Mouse (Mus musculus) brown adipose tissue, adult 24 weeks (tissue): ENCODE results near the gene Slc16a8. TPM values are rescaled to one million over a fixed set of nuclear protein-coding genes. Genes with fewer than 3 reads are reported as not detected.

Experiments
- H3K27ac ChIP-seq: fragments of 200-500 bp; replicated peaks from 2 replicates; pipeline ENCODE4 v1.5.1; 2012; ENCODE audit warnings: low read depth, mild to moderate bottlenecking, low read length
- H3K4me1 ChIP-seq: fragments of 200-500 bp; 2 replicates; pipeline ENCODE4 v1.6.1; 2012; ENCODE audit warnings: low read length, mixed read lengths; ENCODE audit not compliant: control insufficient read depth, insufficient read depth, insufficient read length
- H3K4me3 ChIP-seq: fragments of 200-500 bp; 2 replicates; pipeline ENCODE4 v1.5.1; 2012; ENCODE audit warnings: low read depth, mild to moderate bottlenecking, low read length, moderate library complexity; ENCODE audit not compliant: insufficient read depth
- polyA plus RNA-seq: library from polyadenylated mRNA; stranded (reverse); fragments of >200 nt; gene quantifications from 2 replicates; pipeline ENCODE4 v1.2.4, GENCODE M21; 2012; ENCODE audit not compliant: missing spikeins, insufficient read depth, insufficient read length

The Slc16a8 gene
- polyA plus RNA-seq, 1 experiment, result not detected

GRCm38 (mm10) chr15:79212750-79213446 is 41.7 kb downstream of the Slc16a8 start:
- H3K4me1 ChIP-seq, result no peaks in the 10 kb centered on the region

DNA sequence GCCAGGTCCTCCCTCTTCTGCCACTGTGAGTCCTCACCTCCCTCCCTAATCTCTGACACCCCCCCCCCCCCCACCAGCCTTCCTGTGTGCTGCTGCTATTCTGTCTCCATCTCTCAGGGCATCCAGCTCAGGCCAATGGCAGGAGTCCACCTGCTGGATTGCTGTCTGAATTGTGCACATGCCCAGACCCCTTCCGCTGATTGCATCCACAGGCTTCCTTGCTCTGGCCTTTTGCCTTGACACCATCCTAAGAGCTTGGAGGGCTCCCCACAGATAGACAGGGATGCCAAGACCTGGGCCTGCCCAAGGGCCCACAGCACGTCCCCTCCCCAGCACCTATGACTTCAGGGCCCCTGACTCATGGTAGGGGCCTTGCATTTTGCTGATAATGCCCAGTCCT is 44.2 kb downstream of the Slc16a8 start:
- H3K4me3 ChIP-seq, result no peak overlapping the region
- no peaks in the 10 kb centered on the region for H3K4me1 ChIP-seq
- H3K27ac ChIP-seq, result no peak overlapping the region

More at GRCm38 (mm10) chr15:79212750-79213446, 41.7 kb downstream of the Slc16a8 start:
- Histone ChIP-seq H3K4me3 (no peak overlapping the region), H3K27ac (no peak overlapping the region)

- peak overlapping the region; percentile 42 for H3K4me3 ChIP-seq
- no peaks in the 10 kb centered on the region for H3K4me1 ChIP-seq
- peak overlapping the region; percentile 19; the same call in 1 of the 2 replicates for H3K27ac ChIP-seq
These were observed 45.7 kb downstream of the Slc16a8 start for GRCm38 (mm10) chr15:79208758-79209439.

DNA sequence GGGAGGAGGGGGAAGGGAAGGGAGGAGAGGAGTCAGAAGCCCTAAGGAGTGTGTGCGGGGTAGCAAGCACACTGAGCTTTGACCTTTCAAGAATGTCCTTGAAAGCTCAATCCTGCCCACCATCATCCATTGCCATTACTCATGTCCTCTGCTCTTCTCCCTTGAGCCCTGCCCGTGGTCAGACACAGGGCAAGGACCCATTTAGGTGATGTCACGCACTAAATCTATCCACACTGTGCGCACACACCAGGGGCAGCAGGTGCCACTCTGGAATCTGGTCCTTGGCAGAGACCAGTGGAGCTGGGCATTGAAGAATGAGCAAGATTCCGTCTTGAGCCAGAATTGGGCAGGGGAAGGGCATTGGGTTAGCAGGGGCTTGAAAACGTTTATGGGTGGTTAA is 46.4 kb downstream of the Slc16a8 start:
- Histone ChIP-seq H3K27ac (no peak overlapping the region), H3K4me1 (no peaks in the 10 kb centered on the region)

DNA sequence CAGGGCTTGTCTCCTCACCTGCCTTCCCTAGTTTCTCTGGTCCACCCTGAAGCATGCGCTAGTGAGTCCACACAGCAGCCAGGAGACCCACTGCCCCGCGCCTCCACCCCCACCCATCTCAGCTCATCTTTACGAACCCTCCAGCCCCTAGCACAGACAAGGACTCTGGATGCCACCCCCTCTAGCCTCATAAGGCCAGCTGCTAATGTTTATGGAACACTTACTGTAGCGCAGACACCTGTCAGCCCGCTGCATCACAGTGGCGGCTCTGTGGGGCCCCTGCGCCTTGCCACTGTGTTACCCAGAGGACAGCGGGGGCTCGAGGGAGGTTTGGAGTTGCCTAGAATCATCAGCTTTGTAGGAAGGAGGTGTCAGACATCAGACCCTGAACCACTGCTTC is 52.0 kb downstream of the Slc16a8 start:
- H3K4me1 ChIP-seq, result no peaks in the 10 kb centered on the region
- H3K27ac ChIP-seq, result no peak overlapping the region
- no peak overlapping the region for H3K4me3 ChIP-seq

More for the DNA sequence above, 46.4 kb downstream of the Slc16a8 start:
- H3K4me3 ChIP-seq, result no peak overlapping the region

DNA sequence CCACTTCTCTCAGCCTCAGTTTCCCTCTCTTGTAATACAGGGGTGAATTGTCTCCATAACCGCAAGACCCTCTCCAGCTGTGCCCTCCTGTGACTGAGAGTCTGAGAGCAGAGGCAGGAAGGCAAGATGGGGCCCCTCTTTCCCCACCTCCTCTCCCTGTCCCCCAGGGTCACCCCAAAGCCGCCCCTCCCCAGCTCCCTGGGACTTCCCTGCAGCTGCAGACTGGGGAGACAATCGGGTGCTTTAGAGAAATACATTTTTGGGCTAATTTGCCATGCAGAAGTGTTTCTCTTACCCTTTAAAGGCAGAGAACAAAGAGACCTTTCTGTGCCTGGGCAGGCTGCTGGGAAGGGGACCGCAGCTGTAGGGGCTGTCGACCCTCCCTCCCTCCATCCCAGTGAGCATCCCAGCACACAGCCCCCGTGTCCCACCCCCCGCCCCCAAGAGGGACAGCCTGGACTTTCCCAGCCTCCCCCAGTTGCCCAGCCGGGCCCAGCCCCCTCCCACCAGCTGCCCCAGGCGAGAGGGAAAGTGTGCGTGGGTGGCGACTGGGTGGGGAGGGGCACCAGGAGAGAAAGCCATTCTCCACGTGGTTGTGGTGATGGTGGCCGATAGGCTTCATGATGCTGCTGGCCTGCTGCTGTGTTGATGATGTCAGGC is 52.9 kb downstream of the Slc16a8 start:
- no peak overlapping the region for H3K4me3 ChIP-seq
- no peaks in the 10 kb centered on the region for H3K4me1 ChIP-seq
- no peak overlapping the region for H3K27ac ChIP-seq

Other genes starting within 250 kb of the Slc16a8 start
- gene H1f0, start 226.3 kb downstream of the Slc16a8 start, polyA plus RNA-seq, result 128 and 153 TPM in 2 replicates
- not detected in 2 replicates for gene Galr3, start 212.9 kb downstream of the Slc16a8 start, polyA plus RNA-seq
- gene Ankrd54, start 191.9 kb downstream of the Slc16a8 start, polyA plus RNA-seq, result 5.7 and 8.7 TPM in 2 replicates
- 177 and 198 TPM in 2 replicates for gene Eif3l, start 179.6 kb downstream of the Slc16a8 start, polyA plus RNA-seq
- gene Micall1, start 145.9 kb downstream of the Slc16a8 start, polyA plus RNA-seq, result 20.2 and 21.8 TPM in 2 replicates
- 173 and 185 TPM in 2 replicates for gene Polr2f, start 113.8 kb downstream of the Slc16a8 start, polyA plus RNA-seq
- gene 1700088E04Rik, start 113.5 kb downstream of the Slc16a8 start, polyA plus RNA-seq, result 2.1 TPM in 1 of 2 replicates, not detected in the other
- gene Sox10, start 89.5 kb downstream of the Slc16a8 start, polyA plus RNA-seq, result 0.48 and 1.5 TPM in 2 replicates
- 12.2 and 13.0 TPM in 2 replicates for gene Pick1, start 25.6 kb downstream of the Slc16a8 start, polyA plus RNA-seq
- 1.2 TPM in 1 of 2 replicates, not detected in the other for gene Gm49486, start 25.4 kb downstream of the Slc16a8 start, polyA plus RNA-seq
- gene Baiap2l2, start 30.8 kb upstream of the Slc16a8 start, polyA plus RNA-seq, result 0.54 and 1.1 TPM in 2 replicates
- gene Pla2g6, start 73.6 kb upstream of the Slc16a8 start, polyA plus RNA-seq, result 11.6 and 13.4 TPM in 2 replicates
- 9.8 and 11.4 TPM in 2 replicates for gene Maff, start 91.9 kb upstream of the Slc16a8 start, polyA plus RNA-seq
- 60.3 and 71.0 TPM in 2 replicates for gene Tmem184b, start 148.8 kb upstream of the Slc16a8 start, polyA plus RNA-seq
- gene Csnk1e, start 200.8 kb upstream of the Slc16a8 start, polyA plus RNA-seq, result 17.4 and 24.8 TPM in 2 replicates